Mouse (Mus musculus): ENCODE results near the gene Ppara.
"Not testable (repeated sequence)": the region's sequence is repeated elsewhere in the genome, so short reads cannot be mapped to it uniquely, and the experiment has no call there.

The Ppara gene

DNA sequence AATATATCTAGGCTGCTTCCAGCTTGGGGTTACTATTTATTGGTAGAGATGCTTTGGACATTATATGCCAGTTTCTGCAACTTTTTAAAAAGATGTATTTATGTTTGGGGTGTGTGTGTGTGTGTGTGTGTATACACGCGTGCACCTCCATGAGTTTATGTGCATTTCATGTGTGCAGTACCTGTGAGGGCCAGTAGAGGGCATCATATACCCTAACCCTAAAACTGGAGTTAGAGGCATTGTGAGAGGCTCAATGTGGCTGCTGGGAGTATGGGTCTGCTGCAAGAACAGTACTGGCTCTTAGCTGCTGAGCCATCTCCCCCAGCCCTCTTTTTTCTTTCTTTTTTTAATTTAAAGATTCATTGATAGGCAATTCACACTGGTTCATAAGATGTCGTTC lies 23.0 kb downstream of the Ppara start:
- no peak for DNase-seq (ENCODE audit: extremely low spot score)

- no peak for DNase-seq (ENCODE audit: extremely low spot score)
Observed at GRCm38 (mm10) chr15:85762761-85763160, 28.0 kb downstream of the Ppara start.

DNA sequence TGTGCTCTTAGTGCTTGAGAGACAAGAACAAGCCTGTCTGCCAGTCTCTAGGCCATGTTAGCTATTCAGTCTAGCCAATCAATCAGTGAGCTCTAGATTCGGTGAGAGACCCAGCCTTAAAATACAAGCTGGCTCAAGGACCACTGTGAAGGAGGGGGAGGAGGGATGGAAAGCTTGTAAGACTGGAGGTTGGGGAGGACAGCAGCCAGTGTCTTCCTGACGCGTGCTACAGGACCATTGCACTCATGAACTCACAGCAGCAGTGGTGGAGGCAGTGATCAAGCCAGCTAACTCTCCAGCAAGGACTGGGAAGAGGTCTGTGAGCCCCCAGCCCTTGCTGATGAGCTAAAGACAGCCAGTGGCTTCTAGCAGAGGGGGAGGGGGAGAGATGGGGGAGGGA lies 30.2 kb downstream of the Ppara start:
- no peak for DNase-seq (ENCODE audit: extremely low spot score)

DNA sequence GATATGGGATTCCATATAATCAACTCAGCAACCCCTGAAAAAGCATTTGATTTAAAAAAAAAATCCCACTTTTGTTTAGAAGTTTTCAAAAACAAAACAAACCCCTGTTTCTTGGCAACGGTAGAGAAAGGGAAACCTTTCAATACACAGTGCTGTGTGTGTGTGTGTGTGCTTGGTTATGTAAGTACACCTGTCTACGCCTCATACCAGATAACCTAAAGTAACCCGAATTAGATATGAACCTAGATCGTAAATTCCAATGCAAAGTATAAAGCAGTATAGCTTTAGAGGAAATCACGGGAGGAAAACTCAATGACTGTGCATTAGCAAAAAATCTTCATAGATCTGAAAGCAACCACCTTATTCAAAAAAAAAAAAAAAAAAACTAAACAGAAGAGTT lies 31.9 kb downstream of the Ppara start:
- DNase-seq (ENCODE audit: extremely low spot score), result no peak

DNA sequence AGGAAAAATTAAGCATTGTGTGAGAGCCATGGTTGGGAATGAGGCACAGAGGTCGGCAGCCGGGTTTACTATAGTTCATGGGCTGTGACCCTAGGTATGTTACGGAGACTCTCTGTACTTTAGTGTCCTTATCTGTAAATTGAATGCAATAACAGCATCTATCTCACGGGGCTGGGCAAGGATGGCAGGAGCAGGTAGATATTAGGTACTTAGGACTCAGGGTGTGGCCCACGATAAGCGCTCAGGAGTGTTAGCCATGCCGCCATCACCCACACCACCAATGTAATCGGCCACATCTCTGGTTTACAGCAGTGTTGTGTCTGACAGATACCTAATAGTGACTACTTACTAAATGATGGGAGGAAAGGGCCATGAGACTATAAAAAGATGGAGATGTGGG lies 34.2 kb downstream of the Ppara start:
- DNase-seq (ENCODE audit: extremely low spot score), result no peak

GRCm38 (mm10) chr15:85771306-85772121 lies 36.7 kb downstream of the Ppara start:
- DNase-seq (ENCODE audit: extremely low spot score), result no peak

DNA sequence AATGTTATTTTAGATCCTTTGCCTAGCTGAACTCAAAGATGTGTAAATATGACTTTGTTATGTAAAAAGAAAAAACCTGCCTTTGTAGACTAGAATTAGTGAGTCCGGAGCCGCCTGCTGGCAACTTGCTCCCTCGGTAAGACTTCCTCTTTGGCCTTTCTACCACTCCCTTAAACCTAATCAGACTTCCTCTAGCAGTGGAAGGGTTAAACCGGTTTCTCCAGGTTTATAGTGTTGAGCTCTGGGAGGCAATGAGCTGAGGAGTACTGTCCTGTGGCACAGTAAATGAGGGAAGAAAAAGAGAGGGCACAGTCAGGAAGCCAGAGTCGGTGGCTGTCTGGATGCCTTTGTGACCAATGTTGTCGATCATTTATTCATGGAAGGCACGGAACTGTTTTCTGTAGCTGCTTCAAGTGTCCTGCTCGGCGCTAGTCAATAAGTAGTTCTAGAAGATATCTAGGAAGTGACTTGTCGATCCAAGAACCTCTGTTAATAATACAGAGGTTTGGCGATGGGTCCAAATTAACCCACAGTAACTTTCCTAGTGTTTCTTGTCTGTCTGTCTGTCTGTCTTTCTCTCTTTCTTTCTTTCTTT lies 37.5 kb downstream of the Ppara start:
- DNase-seq (ENCODE audit: extremely low spot score), result no peak

- DNase-seq (ENCODE audit: extremely low spot score), result no peak
Observed at GRCm38 (mm10) chr15:85774419-85774818, 39.6 kb downstream of the Ppara start.

DNA sequence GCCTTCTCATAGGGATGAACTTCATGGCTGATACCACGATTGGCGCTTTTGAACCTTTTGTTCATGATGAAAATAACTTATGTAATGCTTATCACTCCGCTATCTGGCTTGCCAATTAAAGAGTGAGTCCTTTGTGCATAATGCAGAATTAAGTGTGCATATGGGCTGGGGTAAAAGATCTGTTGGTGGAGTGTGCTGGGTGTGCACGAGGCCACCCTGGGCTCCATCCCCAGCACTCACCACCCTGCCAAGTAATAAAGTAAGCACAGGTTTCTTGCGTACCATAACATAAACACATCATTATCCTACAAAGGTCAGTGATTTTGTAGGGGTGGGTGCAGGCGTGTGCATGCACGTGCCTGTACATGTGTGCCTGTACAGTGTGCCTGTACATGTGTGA lies 40.2 kb downstream of the Ppara start:
- DNase-seq (ENCODE audit: extremely low spot score), result no peak

- DNase-seq (ENCODE audit: extremely low spot score), result no peak
Observed at GRCm38 (mm10) chr15:85776241-85776640, 41.5 kb downstream of the Ppara start.

DNA sequence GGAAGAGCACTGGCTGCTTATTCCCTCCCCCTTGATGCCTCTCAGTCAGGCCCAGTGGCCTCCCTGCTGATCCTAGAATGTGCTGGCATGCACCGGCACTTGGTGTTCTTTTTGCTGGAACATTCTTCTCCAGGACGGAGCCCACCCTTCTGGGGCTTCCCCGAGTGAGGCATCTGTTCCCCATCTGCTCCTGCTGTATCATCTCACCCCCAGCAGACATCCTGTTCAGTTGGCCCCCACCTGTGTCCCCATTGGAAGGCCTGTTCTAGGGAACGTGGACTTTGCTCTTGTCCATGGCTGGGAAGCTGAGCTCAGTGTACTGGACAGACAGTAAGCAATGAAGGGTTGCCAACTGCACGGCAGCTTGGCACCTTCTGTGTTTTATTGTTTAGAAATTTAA lies 42.0 kb downstream of the Ppara start:
- no peak for DNase-seq (ENCODE audit: extremely low spot score)

DNA sequence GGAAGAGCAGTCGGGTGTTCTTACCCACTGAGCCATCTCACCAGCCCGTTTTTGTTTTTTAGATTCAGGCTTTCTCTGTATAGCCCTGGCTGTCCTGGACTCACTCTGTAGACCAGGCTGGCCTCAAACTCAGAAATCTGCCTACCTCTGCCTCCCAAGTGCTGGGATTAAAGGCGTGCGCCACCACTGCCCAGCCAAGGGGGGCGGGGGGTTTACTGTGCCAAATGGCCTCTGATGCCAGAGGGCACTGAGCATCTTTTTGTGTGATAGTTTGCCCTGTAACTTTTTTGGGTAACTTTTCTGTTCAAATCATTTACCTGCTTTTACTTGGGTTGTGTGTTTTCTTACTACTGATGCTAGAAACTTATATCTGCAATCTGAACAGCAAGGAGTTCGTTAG lies 44.1 kb downstream of the Ppara start:
- not testable (repeated sequence) for DNase-seq (ENCODE audit: extremely low spot score)

DNA sequence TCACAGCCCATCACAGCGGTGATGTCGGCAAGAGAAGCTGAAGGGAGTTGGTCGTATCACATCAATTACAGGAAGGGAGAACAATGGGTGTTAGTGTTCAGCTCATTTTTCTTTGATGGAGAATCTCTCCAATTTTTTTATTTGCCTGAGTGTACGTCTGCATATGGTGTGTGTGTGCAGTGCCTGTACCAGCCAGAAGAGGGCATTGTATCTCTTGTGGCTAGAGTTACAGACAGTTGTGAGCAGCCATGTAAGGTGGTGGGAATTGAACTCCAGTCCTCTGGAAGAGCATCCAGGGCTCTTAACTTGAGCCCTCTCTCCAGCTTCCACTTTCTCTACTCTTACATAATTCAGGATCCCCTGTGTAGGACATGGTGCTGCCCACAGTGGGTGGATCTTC lies 48.4 kb downstream of the Ppara start:
- DNase-seq (ENCODE audit: extremely low spot score), result no peak

GRCm38 (mm10) chr15:85784341-85784740 lies 49.6 kb downstream of the Ppara start:
- DNase-seq (ENCODE audit: extremely low spot score), result no peak

GRCm38 (mm10) chr15:85786711-85787110 lies 51.9 kb downstream of the Ppara start:
- DNase-seq (ENCODE audit: extremely low spot score), result no peak

DNA sequence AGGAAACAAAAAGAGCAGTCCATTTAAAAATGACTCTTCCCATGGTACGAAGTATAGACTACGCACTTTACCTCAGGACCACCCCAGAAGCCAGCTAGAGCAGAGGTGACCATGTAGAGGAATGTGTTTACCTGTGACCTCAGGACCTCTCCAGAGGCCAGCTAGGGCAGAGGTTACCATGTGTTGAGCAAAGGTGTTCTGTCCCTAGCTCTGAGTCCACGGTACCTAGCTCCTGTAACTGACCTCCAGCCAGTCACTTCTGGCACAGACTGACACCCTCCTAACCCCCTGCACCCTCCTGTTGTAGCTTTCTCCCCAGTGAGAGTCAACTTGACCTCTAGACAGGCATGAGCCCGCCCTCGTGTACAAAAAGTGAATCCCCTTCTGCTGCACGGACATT lies 52.7 kb downstream of the Ppara start:
- no peak for DNase-seq (ENCODE audit: extremely low spot score)

DNA sequence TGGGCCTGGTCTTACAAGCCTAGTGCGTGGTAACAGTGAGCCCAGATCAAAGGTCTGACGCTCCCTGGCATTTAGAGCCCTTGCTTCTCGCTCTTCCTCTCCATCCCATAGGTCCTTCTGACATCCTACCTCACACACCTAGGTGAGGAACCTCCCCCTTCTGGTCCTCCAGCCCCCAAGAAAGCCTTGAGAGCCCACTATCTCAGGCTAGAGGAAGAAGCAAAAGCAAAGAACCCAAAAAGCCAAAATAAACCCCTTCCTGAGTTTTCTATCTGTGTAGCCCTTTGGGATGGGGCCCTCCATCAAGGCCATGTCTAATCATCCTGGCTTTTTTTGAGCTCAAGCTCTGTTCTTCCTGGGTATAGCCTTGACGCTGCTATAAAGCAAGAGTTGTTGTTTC lies 53.3 kb downstream of the Ppara start:
- no peak for DNase-seq (ENCODE audit: extremely low spot score)

- no peak for DNase-seq (ENCODE audit: extremely low spot score)
Observed at GRCm38 (mm10) chr15:85788633-85789032, 53.9 kb downstream of the Ppara start.

DNA sequence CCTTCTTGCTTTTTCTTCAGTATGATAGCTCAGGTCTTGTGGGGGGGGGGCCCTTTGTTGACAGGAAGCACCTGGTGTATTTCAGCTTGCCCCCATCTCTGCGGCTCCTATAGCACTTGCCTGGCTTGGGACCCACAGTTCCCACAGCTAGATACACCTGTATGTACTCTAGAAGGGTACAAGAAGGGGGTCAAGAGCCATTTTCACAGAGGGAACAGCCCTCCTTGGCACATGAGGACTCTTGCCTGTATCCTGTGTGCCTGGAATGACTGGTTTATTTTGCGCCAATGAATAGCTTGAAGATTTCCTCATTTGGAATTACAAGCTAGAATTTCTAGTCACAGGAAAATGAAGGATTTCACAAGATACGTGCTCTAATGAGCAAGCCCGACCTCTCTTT lies 56.7 kb downstream of the Ppara start:
- no peak for DNase-seq (ENCODE audit: extremely low spot score)

- no peak for DNase-seq (ENCODE audit: extremely low spot score)
Observed at GRCm38 (mm10) chr15:85792819-85793218, 58.0 kb downstream of the Ppara start.

DNA sequence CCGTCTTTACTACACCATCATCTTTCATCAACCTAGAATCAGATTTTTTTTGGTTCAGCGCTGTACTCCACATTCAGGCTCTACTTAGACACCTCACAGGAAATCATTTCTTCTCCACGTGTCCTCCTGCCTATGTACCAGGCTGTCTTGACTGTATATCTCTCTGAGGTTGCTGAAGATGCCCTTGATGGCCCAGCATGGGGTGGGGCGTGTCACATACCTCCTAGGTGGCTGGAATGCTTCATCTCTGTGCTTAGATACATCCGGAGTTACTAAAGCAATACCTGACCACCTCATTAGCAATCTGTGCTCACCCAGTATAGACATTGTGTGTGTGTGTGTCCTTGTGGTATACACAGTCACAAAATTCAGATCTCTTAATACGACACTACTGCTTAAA lies 60.7 kb downstream of the Ppara start:
- no peak for DNase-seq (ENCODE audit: extremely low spot score)

GRCm38 (mm10) chr15:85798676-85799075 lies 63.9 kb downstream of the Ppara start:
- DNase-seq (ENCODE audit: extremely low spot score), result no peak

DNA sequence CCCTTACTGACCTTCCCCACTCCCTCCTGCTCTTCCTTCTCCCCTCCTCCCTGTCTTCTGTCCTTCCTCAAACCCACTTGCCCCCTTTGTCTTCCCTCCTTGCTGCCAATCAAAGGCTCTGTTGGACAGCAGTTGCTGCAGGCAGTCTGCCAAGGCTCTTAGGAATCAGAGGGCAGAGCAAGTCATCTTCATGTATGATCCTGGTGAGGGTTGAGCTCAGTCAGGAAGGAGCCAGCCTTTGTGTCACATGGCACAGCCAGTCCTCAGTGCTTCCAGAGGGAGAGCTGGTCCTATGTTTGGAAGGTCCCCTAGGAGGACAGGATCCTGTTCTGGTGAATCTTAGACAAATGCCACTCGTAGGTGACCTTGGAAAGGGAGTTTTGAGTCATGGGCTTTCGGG lies 68.1 kb downstream of the Ppara start:
- DNase-seq (ENCODE audit: extremely low spot score), result no peak

DNA sequence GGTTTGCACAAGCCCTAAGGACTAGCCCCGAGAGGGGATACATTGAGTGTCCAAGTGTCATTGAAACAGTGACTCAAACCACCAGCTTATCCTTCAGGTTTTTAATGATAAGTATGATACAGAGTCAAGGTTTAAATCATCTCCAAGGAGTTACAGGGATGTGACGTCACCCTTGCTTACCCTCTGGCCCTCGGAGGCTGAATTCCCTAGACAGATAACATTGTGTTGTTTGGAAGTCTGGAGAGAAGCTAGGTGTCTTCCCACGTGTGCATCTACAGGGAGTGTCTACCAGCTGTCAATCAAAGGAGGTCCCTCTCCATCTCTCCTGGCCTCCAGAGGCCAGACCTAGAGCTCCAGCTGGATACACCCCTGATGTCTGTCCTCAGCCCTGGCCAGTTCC lies 72.1 kb downstream of the Ppara start:
- no peak for DNase-seq (ENCODE audit: extremely low spot score)
